Mouse (Mus musculus): ENCODE results near the gene Fa2h.
A peak's percentile ranks its signal among the peaks of the same experiment; 100 is the strongest.

The Fa2h gene

GRCm38 (mm10) chr8:111299821-111300568 lies 93.6 kb downstream of the Fa2h start, which contains the start of gene Rfwd3:
Gene Rfwd3, minus strand, starts transcription at chr8:111300222.
- peak; percentile 91 for DNase-seq (ENCODE audit: low read depth)

- peak; percentile 62 for DNase-seq (ENCODE audit: low read depth)
Measured at GRCm38 (mm10) chr8:111299363-111299820, 94.2 kb downstream of the Fa2h start.

- DNase-seq (ENCODE audit: low read depth), result no peak
Measured at GRCm38 (mm10) chr8:111298011-111298410, 95.6 kb downstream of the Fa2h start.
